Mouse (Mus musculus): Measurements from ENCODE around the gene Ggt6. TPM values are rescaled to one million over a fixed set of nuclear protein-coding genes. Genes with fewer than 3 reads are reported as not detected.

The Ggt6 gene
- not detected in 2 replicates for total RNA-seq (2012; rRNA removed)
- polyA plus RNA-seq (2012; ENCODE audit: insufficient read depth in 1 of 2, insufficient read length in 2 of 2, low read depth in 1 of 2, low replicate concordance in 2 of 2, missing spikeins in 1 of 2), result under 1 TPM in 1 of 2 experiments, not detected in 1; 0.04 TPM

DNA sequence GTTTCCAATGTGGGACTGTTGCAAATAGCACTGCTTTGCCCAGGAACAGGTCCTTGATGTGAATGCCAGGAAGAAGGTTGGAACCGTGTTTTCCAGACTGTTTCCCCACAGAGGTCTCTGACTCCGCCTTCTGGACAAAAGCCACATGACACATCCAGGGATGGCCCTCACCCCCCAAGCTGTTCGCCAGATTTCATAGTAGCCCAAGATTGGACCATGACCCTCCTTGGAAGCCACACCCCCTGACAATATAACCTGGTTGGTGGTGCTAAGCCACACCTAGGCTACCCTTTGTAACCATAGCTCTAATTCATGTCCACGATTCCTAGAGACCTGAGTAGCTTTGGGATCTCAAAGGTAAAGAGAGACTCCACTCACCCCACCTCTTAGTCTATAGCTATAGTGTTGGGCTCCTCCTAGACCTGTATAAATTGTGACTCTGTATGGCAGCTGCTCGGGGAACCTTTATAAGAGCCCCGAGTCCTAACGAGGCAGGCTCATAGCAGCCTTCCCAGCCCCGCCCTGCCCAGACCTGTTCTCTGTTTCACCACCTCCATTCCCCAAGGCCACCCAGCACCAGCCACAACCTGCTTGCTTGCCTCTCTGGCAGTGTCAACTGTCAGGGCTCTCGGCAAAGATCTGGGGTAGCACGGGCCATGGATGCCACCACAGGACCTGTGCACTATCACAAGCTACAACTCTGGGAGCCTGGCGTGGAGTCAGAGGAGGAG, at the start of gene Ggt6:
Ggt6 (plus strand) TSS at position 564 of the 731 bp plus-strand sequence.
- peak; percentile 33 for DNase-seq (ENCODE audit: low read depth, low spot score)

DNA sequence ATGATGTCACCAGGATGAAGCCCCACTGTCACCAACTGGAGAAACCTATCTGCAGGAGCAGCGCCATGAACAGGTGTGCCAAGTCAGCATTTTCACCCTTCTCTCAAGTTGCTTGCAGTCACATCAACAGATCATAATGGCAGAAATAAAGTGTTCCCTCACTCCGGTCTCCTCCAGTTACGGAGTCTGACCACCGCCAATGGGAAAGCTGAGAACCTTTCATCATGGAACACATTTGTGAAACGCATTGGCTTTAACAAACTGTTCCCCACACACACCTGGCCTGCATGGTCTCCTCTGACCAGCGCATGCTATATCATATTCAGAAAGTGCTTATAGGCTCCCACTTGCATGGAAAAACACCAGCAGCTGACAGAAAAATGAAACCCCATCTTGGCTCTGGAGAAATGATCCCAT, 47.2 kb upstream of the Ggt6 start:
- H3K4me3 ChIP-seq (ENCODE audit: control insufficient read depth in 1 of 2, insufficient read depth in 1 of 2, low read depth in 2 of 2, low read length in 2 of 2), result no peak overlapping the region
- H3K36me3 ChIP-seq (ENCODE audit: control insufficient read depth in 1 of 2, insufficient read depth in 2 of 2, low read length in 2 of 2), result peaks cover 0 to 4% of the 10 kb centered on the region in 2 experiments; a peak in 2 of 4 replicates
- no peak for DNase-seq (ENCODE audit: low read depth, low spot score)
- H3K9me3 ChIP-seq (replicated peaks; ENCODE audit: insufficient read depth, low read length), result no peaks in the 10 kb centered on the region
- H3K27me3 ChIP-seq (ENCODE audit: control insufficient read depth in 1 of 2, insufficient read depth in 2 of 2, low read length in 2 of 2), result no peaks in the 10 kb centered on the region
- H3K79me2 ChIP-seq (ENCODE audit: control insufficient read depth, insufficient read depth, low read length, poor library complexity), result no peaks in the 10 kb centered on the region
- H3K27ac ChIP-seq (ENCODE audit: control insufficient read depth, low read depth, low read length), result no peak overlapping the region
- no peak for TF ChIP-seq SMC3 (IDR thresholded peaks at IDR 0.05; ENCODE audit: low read depth, low read length)
- TF ChIP-seq EP300 (IDR thresholded peaks at IDR 0.05; ENCODE audit: low read depth in 1 of 2, low read length in 2 of 2), result no peak
- TF ChIP-seq MEF2A (IDR thresholded peaks at IDR 0.05; ENCODE audit: extremely low read depth, insufficient replicate concordance, low read depth, low read length, poor library complexity, severe bottlenecking), result no peak
- TF ChIP-seq MXI1 (IDR thresholded peaks at IDR 0.05; ENCODE audit: low read depth, low read length), result no peak
- no peak for TF ChIP-seq MYB (IDR thresholded peaks at IDR 0.05; ENCODE audit: low read depth, low read length)
- TF ChIP-seq KAT2A (conservative IDR thresholded peaks at IDR 0.05; ENCODE audit: low read depth, low read length), result no peak
- TF ChIP-seq TBP (IDR thresholded peaks at IDR 0.05; ENCODE audit: low read depth, low read length), result no peak
- no peak for TF ChIP-seq RCOR1 (IDR thresholded peaks at IDR 0.05; ENCODE audit: low read depth, low read length)
- no peak for TF ChIP-seq MAZ (IDR thresholded peaks at IDR 0.05; ENCODE audit: low read depth, low read length)
- no peak for TF ChIP-seq E2F4 (IDR thresholded peaks at IDR 0.05; ENCODE audit: borderline replicate concordance, low read depth, low read length)
- TF ChIP-seq TCF12 (IDR thresholded peaks at IDR 0.05; ENCODE audit: low read depth, low read length), result no peak
- peaks cover 1 to 16% of the 10 kb centered on the region in 2 experiments; a peak in 3 of 4 replicates for H3K4me1 ChIP-seq (ENCODE audit: control insufficient read depth in 1 of 2, insufficient read depth in 2 of 2, low read length in 2 of 2)
- no peak overlapping the region for H3K9ac ChIP-seq (ENCODE audit: control insufficient read depth, low read depth, low read length, poor library complexity, severe bottlenecking)

More for the DNA sequence above, at the start of gene Ggt6:
- Histone ChIP-seq H3K79me2 (ENCODE audit: control insufficient read depth, insufficient read depth, low read length, poor library complexity) (no peaks in the 10 kb centered on the region), H3K27ac (ENCODE audit: control insufficient read depth, low read depth, low read length) (no peak within 1 kb of the TSS), H3K9me3 (replicated peaks; ENCODE audit: insufficient read depth, low read length) (no peaks in the 10 kb centered on the region), H3K4me1 (ENCODE audit: control insufficient read depth in 1 of 2, insufficient read depth in 2 of 2, low read length in 2 of 2) (peaks cover 0 to 6% of the 10 kb centered on the region in 2 experiments; a peak in 2 of 4 replicates), H3K4me3 (ENCODE audit: control insufficient read depth in 1 of 2, insufficient read depth in 1 of 2, low read depth in 2 of 2, low read length in 2 of 2) (no peak within 1 kb of the TSS; a peak in 1 of 4 replicates), H3K36me3 (ENCODE audit: control insufficient read depth in 1 of 2, insufficient read depth in 2 of 2, low read length in 2 of 2) (no peaks in the 10 kb centered on the region), H3K27me3 (ENCODE audit: control insufficient read depth in 1 of 2, insufficient read depth in 2 of 2, low read length in 2 of 2) (no peaks in the 10 kb centered on the region; a peak in 1 of 4 replicates), H3K9ac (ENCODE audit: control insufficient read depth, low read depth, low read length, poor library complexity, severe bottlenecking) (no peak within 1 kb of the TSS)
- no peak for TF ChIP-seq MAX (IDR thresholded peaks at IDR 0.05; ENCODE audit: low read length)
- TF ChIP-seq HCFC1 (IDR thresholded peaks at IDR 0.05; ENCODE audit: low read depth, low read length), result no peak
- no peak for TF ChIP-seq UBTF (IDR thresholded peaks at IDR 0.05; ENCODE audit: borderline replicate concordance, insufficient read depth, low read depth, low read length)
- no peak for TF ChIP-seq ZMIZ1 (IDR thresholded peaks at IDR 0.05; ENCODE audit: low read depth, low read length)
- TF ChIP-seq RCOR1 (IDR thresholded peaks at IDR 0.05; ENCODE audit: low read depth, low read length), result no peak
- TF ChIP-seq USF1 (IDR thresholded peaks at IDR 0.05; ENCODE audit: low read depth, low read length), result no peak
- TF ChIP-seq MAZ (IDR thresholded peaks at IDR 0.05; ENCODE audit: low read depth, low read length), result no peak
- no peak for TF ChIP-seq MXI1 (IDR thresholded peaks at IDR 0.05; ENCODE audit: low read depth, low read length)
- no peak for TF ChIP-seq EP300 (IDR thresholded peaks at IDR 0.05; ENCODE audit: low read depth in 1 of 2, low read length in 2 of 2)
- TF ChIP-seq POLR2AphosphoS5 (IDR thresholded peaks at IDR 0.05; ENCODE audit: borderline replicate concordance, low read depth, low read length), result no peak
- no peak for TF ChIP-seq TAL1 (IDR thresholded peaks at IDR 0.05; ENCODE audit: low read length)
- no peak for TF ChIP-seq CTCF (IDR thresholded peaks at IDR 0.05 in 2 of 3, conservative IDR thresholded peaks at IDR 0.05 in 1 of 3; ENCODE audit: control insufficient read depth in 1 of 3, insufficient read depth in 1 of 3, low read depth in 2 of 3, low read length in 3 of 3, poor library complexity in 1 of 3, severe bottlenecking in 1 of 3)
- TF ChIP-seq BHLHE40 (IDR thresholded peaks at IDR 0.05; ENCODE audit: borderline replicate concordance, low read depth, low read length), result no peak
- no peak for TF ChIP-seq NRF1 (IDR thresholded peaks at IDR 0.05; ENCODE audit: insufficient read depth, low read depth, low read length, poor library complexity, severe bottlenecking)
- no peak for TF ChIP-seq GATA1 (IDR thresholded peaks at IDR 0.05; ENCODE audit: low read depth, low read length)
- TF ChIP-seq MAFK (IDR thresholded peaks at IDR 0.05; ENCODE audit: borderline replicate concordance, low read depth, low read length), result no peak
- TF ChIP-seq TBP (IDR thresholded peaks at IDR 0.05; ENCODE audit: low read depth, low read length), result no peak
- no peak for TF ChIP-seq USF2 (IDR thresholded peaks at IDR 0.05; ENCODE audit: borderline replicate concordance in 1 of 2, insufficient read depth in 1 of 2, low read depth in 1 of 2, low read length in 2 of 2)

Data from MEL (cell line).